Mouse (Mus musculus) right cerebral cortex, postnatal 25 days (tissue): Measurements from ENCODE around the gene Psma6.
A peak's percentile ranks its signal among the peaks of the same experiment; 100 is the strongest.
"Not testable (repeated sequence)": the region's sequence is repeated elsewhere in the genome, so short reads cannot be mapped to it uniquely, and the experiment has no call there.

Source experiments
- DNase-seq: peaks from one replicate; pipeline ENCODE4 v3.0.0; 2022

Psma6 gene

GRCm38 (mm10) chr12:55384023-55384749, at the start of gene Psma6:
TSS of gene Psma6 (plus strand) at chr12:55384222.
- no peak for DNase-seq

GRCm38 (mm10) chr12:55338490-55338889, 45.5 kb upstream of the Psma6 start:
- DNase-seq, result not testable (repeated sequence)

GRCm38 (mm10) chr12:55343045-55343444, 41.0 kb upstream of the Psma6 start:
- not testable (repeated sequence) for DNase-seq

- DNase-seq, result no peak
Observed at GRCm38 (mm10) chr12:55343998-55344397, 40.0 kb upstream of the Psma6 start.

- no peak for DNase-seq
Observed at GRCm38 (mm10) chr12:55344583-55344982, 39.4 kb upstream of the Psma6 start.

GRCm38 (mm10) chr12:55353423-55353822, 30.6 kb upstream of the Psma6 start:
- DNase-seq, result no peak

GRCm38 (mm10) chr12:55354904-55355303, 29.1 kb upstream of the Psma6 start:
- no peak for DNase-seq

- DNase-seq, result no peak
Observed at GRCm38 (mm10) chr12:55357303-55357702, 26.7 kb upstream of the Psma6 start.

- no peak for DNase-seq
Observed at GRCm38 (mm10) chr12:55360929-55361328, 23.1 kb upstream of the Psma6 start.

GRCm38 (mm10) chr12:55365083-55365482, 18.9 kb upstream of the Psma6 start:
- no peak for DNase-seq

- no peak for DNase-seq
Observed at GRCm38 (mm10) chr12:55372424-55373055, 11.5 kb upstream of the Psma6 start.

- DNase-seq, result no peak
Observed at GRCm38 (mm10) chr12:55376956-55377609, 6.9 kb upstream of the Psma6 start.

- no peak for DNase-seq
Observed at GRCm38 (mm10) chr12:55377610-55377980, 6.4 kb upstream of the Psma6 start.

- DNase-seq, result no peak
Observed at GRCm38 (mm10) chr12:55384826-55385225, 804 bp downstream of the Psma6 start.

GRCm38 (mm10) chr12:55385931-55386330, 1.9 kb downstream of the Psma6 start:
- DNase-seq, result no peak

GRCm38 (mm10) chr12:55386456-55386855, 2.4 kb downstream of the Psma6 start:
- DNase-seq, result no peak

GRCm38 (mm10) chr12:55387083-55387787, 3.2 kb downstream of the Psma6 start:
- DNase-seq, result no peak

- no peak for DNase-seq
Observed at GRCm38 (mm10) chr12:55387788-55388465, 3.9 kb downstream of the Psma6 start.

- no peak for DNase-seq
Observed at GRCm38 (mm10) chr12:55388478-55388877, 4.5 kb downstream of the Psma6 start.

GRCm38 (mm10) chr12:55389132-55390081, 5.4 kb downstream of the Psma6 start:
- peak; percentile 4 for DNase-seq

GRCm38 (mm10) chr12:55392120-55392519, 8.1 kb downstream of the Psma6 start:
- DNase-seq, result no peak
